Mouse (Mus musculus): ENCODE results near the gene Hacd2. TPM values are rescaled to one million over a fixed set of nuclear protein-coding genes. Genes with fewer than 3 reads are reported as not detected.

Gene Hacd2
- polyA plus RNA-seq, 1 experiment from 2014 or later, result 55.5 TPM

GRCm38 (mm10) chr16:35156832-35157231 is 134.6 kb downstream of the Hacd2 start:
- Histone ChIP-seq H3K4me1 (peaks cover 32% of the 10 kb centered on the region), H3K9ac (no peak overlapping the region), H3K9me3 (no peaks in the 10 kb centered on the region), H3K27ac (no peak overlapping the region), H3K27me3 (peaks cover 55% of the 10 kb centered on the region), H3K4me2 (replicated peaks) (peak overlapping the region; percentile 98), H3K4me3 (peak overlapping the region; percentile 75; the same call in 1 of the 2 replicates), H3K36me3 (no peaks in the 10 kb centered on the region)
- ATAC-seq (ENCODE audit: insufficient number of reproducible peaks, insufficient read depth, low FRiP score, low TSS enrichment), result no peak
- 82% methylated on average over 21 of the region's 21 CpGs for WGBS

Other genes starting within 250 kb of the Hacd2 start
- 2.1 and 2.6 TPM in 2 replicates for gene Adcy5, start 132.4 kb downstream of the Hacd2 start, polyA plus RNA-seq (2016; fragmentation: Nextera tagmentation; extraction: Ambion mirVana)